Mouse (Mus musculus) layer of hippocampus, postnatal 36 days (tissue): Measurements from ENCODE around the gene Vamp4. TPM values are rescaled to one million over a fixed set of nuclear protein-coding genes. Genes with fewer than 3 reads are reported as not detected.
"Not testable (repeated sequence)": the region's sequence is repeated elsewhere in the genome, so short reads cannot be mapped to it uniquely, and the experiment has no call there.

ENCODE experiments used
- DNase-seq, 2 experiments: peaks; one replicate each; pipeline ENCODE4 v3.0.0; 2022
- total RNA-seq, 2 experiments: library from RNA; stranded (reverse); gene quantifications; 2 replicates each; pipeline ENCODE4 v1.2.3; 2021

The Vamp4 gene
- total RNA-seq, 2 experiments from 2014 or later: 100 to 105 TPM

- DNase-seq: no peak
Observed at GRCm38 (mm10) chr1:162589443-162589842, 19.1 kb downstream of the Vamp4 start.

- no peak for DNase-seq
Observed at GRCm38 (mm10) chr1:162590415-162590997, 20.2 kb downstream of the Vamp4 start.

GRCm38 (mm10) chr1:162597379-162598102, 27.2 kb downstream of the Vamp4 start:
- no peak for DNase-seq

GRCm38 (mm10) chr1:162599617-162600016, 29.3 kb downstream of the Vamp4 start:
- DNase-seq: no peak

GRCm38 (mm10) chr1:162601288-162601687, 31.0 kb downstream of the Vamp4 start:
- DNase-seq: no peak

GRCm38 (mm10) chr1:162608127-162608526, 37.8 kb downstream of the Vamp4 start:
- DNase-seq: no peak

- no peak for DNase-seq
Observed at GRCm38 (mm10) chr1:162609633-162610250, 39.4 kb downstream of the Vamp4 start.

GRCm38 (mm10) chr1:162611191-162611590, 40.9 kb downstream of the Vamp4 start:
- no peak for DNase-seq

GRCm38 (mm10) chr1:162615511-162615910, 45.2 kb downstream of the Vamp4 start:
- DNase-seq: no peak

- DNase-seq: no peak
Observed at GRCm38 (mm10) chr1:162620487-162620886, 50.2 kb downstream of the Vamp4 start.

- no peak for DNase-seq
Observed at GRCm38 (mm10) chr1:162623895-162624294, 53.6 kb downstream of the Vamp4 start.

- DNase-seq: no peak
Observed at GRCm38 (mm10) chr1:162625229-162625628, 54.9 kb downstream of the Vamp4 start.

GRCm38 (mm10) chr1:162627821-162628220, 57.5 kb downstream of the Vamp4 start:
- not testable (repeated sequence) for DNase-seq

- not testable (repeated sequence) for DNase-seq
Observed at GRCm38 (mm10) chr1:162628326-162628725, 58.0 kb downstream of the Vamp4 start.

- not testable (repeated sequence) for DNase-seq
Observed at GRCm38 (mm10) chr1:162635291-162635931, 65.1 kb downstream of the Vamp4 start.

GRCm38 (mm10) chr1:162636516-162636915, 66.2 kb downstream of the Vamp4 start:
- no peak for DNase-seq

GRCm38 (mm10) chr1:162638535-162638934, 68.2 kb downstream of the Vamp4 start:
- no peak for DNase-seq

GRCm38 (mm10) chr1:162639051-162639750, 68.9 kb downstream of the Vamp4 start, which contains the start of gene Myoc:
TSS of gene Myoc (plus strand) at chr1:162639155.
- DNase-seq: no peak

- no peak for DNase-seq
Observed at GRCm38 (mm10) chr1:162639861-162640260, 69.5 kb downstream of the Vamp4 start.

GRCm38 (mm10) chr1:162642591-162642990, 72.3 kb downstream of the Vamp4 start:
- DNase-seq: no peak

- DNase-seq: peak; percentile 67 to 73
Observed at GRCm38 (mm10) chr1:162643752-162644151, 73.4 kb downstream of the Vamp4 start.

- no peak for DNase-seq
Observed at GRCm38 (mm10) chr1:162646083-162646686, 75.9 kb downstream of the Vamp4 start.
